Mouse (Mus musculus) heart, postnatal 0 days (tissue): Measurements from ENCODE around the gene Sell.

Source experiments
- CTCF ChIP-seq: IDR thresholded peaks from 2 replicates; pipeline ENCODE4 v1.5.1; 2016; ENCODE audit warnings: antibody characterized with exemption, control low read depth, low read depth
- EP300 ChIP-seq: IDR thresholded peaks from 2 replicates; pipeline ENCODE4 v1.6.1; 2016; ENCODE audit warnings: antibody characterized with exemption, low read depth

- no peak for TF ChIP-seq EP300
- no peak for TF ChIP-seq CTCF
These were observed 12.0 kb downstream of the Sell start for GRCm38 (mm10) chr1:164073803-164074202.
